16 mouse cellular contexts compared by ENCODE assay signal in genomic region chr11:110145421-110145820, GRCm38 (mm10). TPM values are rescaled to one million over a fixed set of nuclear protein-coding genes. Genes with fewer than 3 reads are reported as not detected.
DNase-seq lines count a peak whose midpoint lies in the region; ATAC-seq and TF ChIP-seq lines count a peak whose summit lies in the region.
"Had no signal": no experiment of that assay in that cellular context is flagged by ENCODE, and none has a peak within 500 bp of the region (broad histone marks: within the 10 kb centered on the region; RNA-seq: fewer than 3 reads in every experiment).

No protein-coding gene starts in this region.

- 61% methylated on average over 11 of the region's 11 CpGs for WGBS in liver, embryonic 16.5 days (ENCODE audit: insufficient replicate concordance)
- 64% methylated on average over 11 of the region's 11 CpGs for WGBS in liver, postnatal 0 days (ENCODE audit: insufficient replicate concordance)
- WGBS in midbrain, embryonic 11.5 days, result 93% methylated on average over 11 of the region's 11 CpGs

- peak overlapping the region; percentile 32; the same call in 1 of the 2 replicates for H3K4me2 ChIP-seq in liver, embryonic 16.5 days (ENCODE audit: low read depth, low read length)
- H3K4me2 ChIP-seq in liver, postnatal 0 days (ENCODE audit: low read depth, low read length), result peak overlapping the region; percentile 46
- no peak overlapping the region for H3K4me2 ChIP-seq in midbrain, embryonic 11.5 days
- H3K4me2 ChIP-seq: embryonic facial prominence, embryonic 15.5 days; forebrain, embryonic 13.5 days; lung, embryonic 15.5 days had no signal

- H3K27me3 ChIP-seq in liver, embryonic 16.5 days (ENCODE audit: control insufficient read depth, insufficient read depth, low read depth, low read length), result no peaks in the 10 kb centered on the region
- no peaks in the 10 kb centered on the region for H3K27me3 ChIP-seq in liver, postnatal 0 days (ENCODE audit: insufficient read depth, low read length)
- H3K27me3 ChIP-seq in midbrain, embryonic 11.5 days (ENCODE audit: control insufficient read depth, insufficient read depth, low read length), result no peaks in the 10 kb centered on the region
- H3K27me3 ChIP-seq: embryonic facial prominence, embryonic 15.5 days; forebrain, embryonic 13.5 days; lung, embryonic 15.5 days had no signal

- H3K9ac ChIP-seq in liver, embryonic 16.5 days (ENCODE audit: low read depth, low read length), result no peak overlapping the region
- H3K9ac ChIP-seq in liver, postnatal 0 days (replicated peaks), result no peak overlapping the region
- H3K9ac ChIP-seq in midbrain, embryonic 11.5 days (ENCODE audit: low read length), result no peak overlapping the region
- H3K9ac ChIP-seq: embryonic facial prominence, embryonic 15.5 days; forebrain, embryonic 13.5 days; lung, embryonic 15.5 days had no signal

- H3K27ac ChIP-seq in liver, embryonic 16.5 days (ENCODE audit: low read length), result no peak overlapping the region; the same call in 1 of the 2 replicates
- peak overlapping the region; percentile 44; the same call in 1 of the 2 replicates for H3K27ac ChIP-seq in liver, postnatal 0 days (ENCODE audit: low read depth)
- no peak overlapping the region for H3K27ac ChIP-seq in midbrain, embryonic 11.5 days (ENCODE audit: low read depth, low read length)
- H3K27ac ChIP-seq: embryonic facial prominence, embryonic 15.5 days; forebrain, embryonic 13.5 days; lung, embryonic 15.5 days had no signal

- no peak for TF ChIP-seq CTCF in liver, postnatal 0 days (IDR thresholded peaks at IDR 0.05; ENCODE audit: low read depth)

- H3K36me3 ChIP-seq in liver, embryonic 16.5 days (ENCODE audit: control insufficient read depth, insufficient read depth), result no peaks in the 10 kb centered on the region
- H3K36me3 ChIP-seq in liver, postnatal 0 days (replicated peaks; ENCODE audit: insufficient read depth, low read length), result no peaks in the 10 kb centered on the region; the same call in 1 of the 2 replicates
- no peaks in the 10 kb centered on the region for H3K36me3 ChIP-seq in midbrain, embryonic 11.5 days (ENCODE audit: control insufficient read depth, insufficient read depth, low read length)
- H3K36me3 ChIP-seq: lung, embryonic 15.5 days had no signal

- peak; percentile 24 for DNase-seq in kidney, adult 18-20 months
- DNase-seq in kidney, postnatal 10 days, result no peak
- no peak for DNase-seq in liver
- DNase-seq in cerebellum, postnatal 10 days, result peak; percentile 28 to 35
- DNase-seq in liver, postnatal 0 days, result peak; percentile 35
- DNase-seq in midbrain, embryonic 11.5 days (ENCODE audit: low spot score, missing footprints), result no peak
- DNase-seq: heart, postnatal 14 days; midbrain, embryonic 14.5 days; thymus, adult 18-20 months had no signal

- peak; percentile 64 for ATAC-seq in liver, embryonic 16.5 days (ENCODE audit: low read depth)
- peak; percentile 79 for ATAC-seq in liver, postnatal 0 days
- ATAC-seq in midbrain, embryonic 11.5 days (ENCODE audit: low FRiP score), result no peak
- ATAC-seq: activated CD4-positive, CD25-positive, alpha-beta regulatory T cell, adult 4 months; CD4-positive, CD25-positive, alpha-beta regulatory T cell, adult 4 months; forebrain, embryonic 13.5 days; hindbrain, embryonic 16.5 days had no signal

- no peak for TF ChIP-seq EP300 in liver, postnatal 0 days (IDR thresholded peaks at IDR 0.05; ENCODE audit: low read depth)

- H3K4me3 ChIP-seq in liver, embryonic 16.5 days (ENCODE audit: low read depth, low read length), result no peak overlapping the region
- 0 out of 2 replicates have a peak overlapping the region, but pooled peaks have one; percentile 7 for H3K4me3 ChIP-seq in liver, postnatal 0 days (ENCODE audit: low read depth, low read length)
- no peak overlapping the region for H3K4me3 ChIP-seq in midbrain, embryonic 11.5 days (ENCODE audit: low read depth, low read length)
- H3K4me3 ChIP-seq: embryonic facial prominence, embryonic 15.5 days; forebrain, embryonic 13.5 days; lung, embryonic 15.5 days had no signal

- no peaks in the 10 kb centered on the region for H3K4me1 ChIP-seq in liver, embryonic 16.5 days (ENCODE audit: control insufficient read depth, low read depth, low read length)
- no peaks in the 10 kb centered on the region for H3K4me1 ChIP-seq in liver, postnatal 0 days (ENCODE audit: insufficient read depth)
- H3K4me1 ChIP-seq in midbrain, embryonic 11.5 days (ENCODE audit: control insufficient read depth, insufficient read depth, low read length), result no peaks in the 10 kb centered on the region
- H3K4me1 ChIP-seq: embryonic facial prominence, embryonic 15.5 days; forebrain, embryonic 13.5 days; lung, embryonic 15.5 days had no signal

- no peaks in the 10 kb centered on the region for H3K9me3 ChIP-seq in liver, embryonic 16.5 days (replicated peaks; ENCODE audit: control insufficient read depth, low read length)
- no peaks in the 10 kb centered on the region for H3K9me3 ChIP-seq in liver, postnatal 0 days (ENCODE audit: low read length)
- H3K9me3 ChIP-seq in midbrain, embryonic 11.5 days (ENCODE audit: control insufficient read depth, low read length), result no peaks in the 10 kb centered on the region
- H3K9me3 ChIP-seq: embryonic facial prominence, embryonic 15.5 days; forebrain, embryonic 13.5 days; lung, embryonic 15.5 days had no signal

RNA-seq across cellular contexts. Expression of gene Abca9, which starts 22.6 kb away (rescaled TPM):
- polyA plus RNA-seq in liver, embryonic 16.5 days (2015; fragmentation: Nextera tagmentation; extraction: Ambion mirVana), result 1.3 and 1.5 TPM in 2 replicates
- 0.80 and 0.88 TPM in 2 replicates for polyA plus RNA-seq in liver, postnatal 0 days (2015; fragmentation: Nextera tagmentation; extraction: Ambion mirVana)
- polyA plus RNA-seq in midbrain, embryonic 11.5 days (2014; fragmentation: Nextera tagmentation; extraction: Ambion mirVana), result 4.4 and 5.0 TPM in 2 replicates
- polyA plus RNA-seq: activated CD4-positive, CD25-positive, alpha-beta regulatory T cell, adult 4 months; CD4-positive, CD25-positive, alpha-beta regulatory T cell, adult 4 months had no signal

RNA-seq across cellular contexts. Expression of gene Abca8a, which starts 49.6 kb away (rescaled TPM):
- 5.2 and 5.8 TPM in 2 replicates for polyA plus RNA-seq in liver, embryonic 16.5 days (2015; fragmentation: Nextera tagmentation; extraction: Ambion mirVana)
- polyA plus RNA-seq in liver, postnatal 0 days (2015; fragmentation: Nextera tagmentation; extraction: Ambion mirVana), result 7.0 and 11.8 TPM in 2 replicates
- polyA plus RNA-seq in midbrain, embryonic 11.5 days (2014; fragmentation: Nextera tagmentation; extraction: Ambion mirVana), result not detected in 2 replicates
- polyA plus RNA-seq: CD4-positive, CD25-positive, alpha-beta regulatory T cell, adult 4 months had no signal

Comparison
In these comparisons a context has a peak if more than half of its experiments do, and no peak if none do; other contexts are left out.
1. DNase-seq: peak in kidney, adult 18-20 months (single experiment), cerebellum, postnatal 10 days (2 of 2) and liver, postnatal 0 days (single experiment); none in kidney, postnatal 10 days (single experiment), liver (single experiment) and midbrain, embryonic 11.5 days (single experiment).